Mouse (Mus musculus): Measurements from ENCODE around the gene Tmem59l. TPM values are rescaled to one million over a fixed set of nuclear protein-coding genes. Genes with fewer than 3 reads are reported as not detected.

The Tmem59l gene
- polyA plus RNA-seq, 1 experiment from 2014 or later = 9.6 TPM

- no peak overlapping the region for H3K27ac ChIP-seq
- H3K27me3 ChIP-seq = no peaks in the 10 kb centered on the region
- H3K4me1 ChIP-seq = peaks cover 58% of the 10 kb centered on the region
- H3K9ac ChIP-seq = no peak overlapping the region
- no peaks in the 10 kb centered on the region for H3K9me3 ChIP-seq
- H3K4me2 ChIP-seq = no peak overlapping the region
- peaks cover 17% of the 10 kb centered on the region for H3K36me3 ChIP-seq
- WGBS = 88% methylated on average over 6 of the region's 6 CpGs
- no peak for ATAC-seq (ENCODE audit: insufficient number of reproducible peaks, low FRiP score, low TSS enrichment, low read depth)
- H3K4me3 ChIP-seq = no peak overlapping the region
Measured at GRCm38 (mm10) chr8:70464162-70464561, 23.0 kb downstream of the Tmem59l start.

GRCm38 (mm10) chr8:70463306-70463705 is 23.9 kb downstream of the Tmem59l start:
- Histone ChIP-seq H3K36me3 (peaks cover 17% of the 10 kb centered on the region), H3K4me1 (peaks cover 51% of the 10 kb centered on the region), H3K9ac (no peak overlapping the region), H3K4me3 (no peak overlapping the region), H3K27ac (no peak overlapping the region), H3K4me2 (no peak overlapping the region), H3K9me3 (no peaks in the 10 kb centered on the region), H3K27me3 (no peaks in the 10 kb centered on the region)
- 71% methylated on average over 4 of the region's 4 CpGs for whole genome bisulfite sequencing
- no peak for ATAC-seq (ENCODE audit: insufficient number of reproducible peaks, low FRiP score, low TSS enrichment, low read depth)

GRCm38 (mm10) chr8:70462516-70462813 is 24.7 kb downstream of the Tmem59l start:
- WGBS = 41% methylated on average over 8 of the region's 8 CpGs
- Histone ChIP-seq H3K9me3 (no peaks in the 10 kb centered on the region), H3K36me3 (peaks cover 17% of the 10 kb centered on the region), H3K4me1 (peaks cover 44% of the 10 kb centered on the region), H3K9ac (no peak overlapping the region), H3K27ac (peak overlapping the region; percentile 86), H3K4me3 (no peak overlapping the region), H3K27me3 (no peaks in the 10 kb centered on the region), H3K4me2 (no peak overlapping the region)
- ATAC-seq (ENCODE audit: insufficient number of reproducible peaks, low FRiP score, low TSS enrichment, low read depth) = no peak

GRCm38 (mm10) chr8:70461765-70462515 is 25.2 kb downstream of the Tmem59l start:
- H3K9ac ChIP-seq = no peak overlapping the region
- no peaks in the 10 kb centered on the region for H3K9me3 ChIP-seq
- no peak overlapping the region for H3K4me2 ChIP-seq
- peaks cover 17% of the 10 kb centered on the region for H3K36me3 ChIP-seq
- peak overlapping the region; percentile 86 for H3K27ac ChIP-seq
- no peaks in the 10 kb centered on the region for H3K27me3 ChIP-seq
- peaks cover 39% of the 10 kb centered on the region for H3K4me1 ChIP-seq
- 72% methylated on average over 16 of the region's 16 CpGs for WGBS
- ATAC-seq (ENCODE audit: insufficient number of reproducible peaks, low FRiP score, low TSS enrichment, low read depth) = peak; percentile 4; the same call in 1 of the 2 replicates
- H3K4me3 ChIP-seq = no peak overlapping the region

- Histone ChIP-seq H3K4me3 (no peak overlapping the region), H3K9ac (no peak overlapping the region), H3K4me2 (no peak overlapping the region), H3K4me1 (peaks cover 29% of the 10 kb centered on the region), H3K27me3 (no peaks in the 10 kb centered on the region), H3K36me3 (peaks cover 9% of the 10 kb centered on the region), H3K27ac (no peak overlapping the region), H3K9me3 (no peaks in the 10 kb centered on the region)
- ATAC-seq (ENCODE audit: insufficient number of reproducible peaks, low FRiP score, low TSS enrichment, low read depth) = no peak
- 71% methylated on average over 9 of the region's 9 CpGs for WGBS
Measured at GRCm38 (mm10) chr8:70460606-70461005, 26.6 kb downstream of the Tmem59l start.

GRCm38 (mm10) chr8:70460199-70460598 is 27.0 kb downstream of the Tmem59l start:
- Histone ChIP-seq H3K4me2 (no peak overlapping the region), H3K4me1 (peaks cover 29% of the 10 kb centered on the region), H3K27me3 (no peaks in the 10 kb centered on the region), H3K9ac (no peak overlapping the region), H3K36me3 (peaks cover 6% of the 10 kb centered on the region), H3K27ac (no peak overlapping the region), H3K4me3 (no peak overlapping the region), H3K9me3 (no peaks in the 10 kb centered on the region)
- 94% methylated on average over 5 of the region's 5 CpGs for WGBS
- no peak for ATAC-seq (ENCODE audit: insufficient number of reproducible peaks, low FRiP score, low TSS enrichment, low read depth)

- Histone ChIP-seq H3K4me3 (no peak overlapping the region), H3K36me3 (peaks cover 6% of the 10 kb centered on the region; the same call in 1 of the 2 replicates), H3K27ac (no peak overlapping the region), H3K9me3 (no peaks in the 10 kb centered on the region), H3K27me3 (no peaks in the 10 kb centered on the region), H3K4me2 (no peak overlapping the region), H3K9ac (no peak overlapping the region), H3K4me1 (peaks cover 29% of the 10 kb centered on the region)
- ATAC-seq (ENCODE audit: insufficient number of reproducible peaks, low FRiP score, low TSS enrichment, low read depth) = no peak
- WGBS = 95% methylated on average over 2 of the region's 2 CpGs
Measured at GRCm38 (mm10) chr8:70459636-70460035, 27.5 kb downstream of the Tmem59l start.

GRCm38 (mm10) chr8:70458462-70458861 is 28.7 kb downstream of the Tmem59l start:
- Histone ChIP-seq H3K9ac (no peak overlapping the region), H3K9me3 (no peaks in the 10 kb centered on the region), H3K27me3 (no peaks in the 10 kb centered on the region), H3K4me2 (no peak overlapping the region), H3K27ac (no peak overlapping the region), H3K36me3 (peaks cover 6% of the 10 kb centered on the region; the same call in 1 of the 2 replicates), H3K4me3 (no peak overlapping the region), H3K4me1 (peaks cover 36% of the 10 kb centered on the region)
- WGBS = 89% methylated on average over 3 of the region's 3 CpGs
- no peak for ATAC-seq (ENCODE audit: insufficient number of reproducible peaks, low FRiP score, low TSS enrichment, low read depth)

GRCm38 (mm10) chr8:70457882-70458281 is 29.3 kb downstream of the Tmem59l start:
- 86% methylated on average over 6 of the region's 6 CpGs for WGBS
- Histone ChIP-seq H3K27me3 (no peaks in the 10 kb centered on the region), H3K9me3 (no peaks in the 10 kb centered on the region), H3K4me1 (peaks cover 37% of the 10 kb centered on the region), H3K9ac (no peak overlapping the region), H3K36me3 (peaks cover 7% of the 10 kb centered on the region), H3K27ac (no peak overlapping the region), H3K4me3 (no peak overlapping the region), H3K4me2 (no peak overlapping the region)
- no peak for ATAC-seq (ENCODE audit: insufficient number of reproducible peaks, low FRiP score, low TSS enrichment, low read depth)

GRCm38 (mm10) chr8:70456996-70457395 is 30.2 kb downstream of the Tmem59l start:
- 100% methylated on average over 1 of the region's 1 CpGs for WGBS
- no peak for ATAC-seq (ENCODE audit: insufficient number of reproducible peaks, low FRiP score, low TSS enrichment, low read depth)
- Histone ChIP-seq H3K27ac (no peak overlapping the region), H3K36me3 (peaks cover 15% of the 10 kb centered on the region), H3K4me2 (no peak overlapping the region), H3K27me3 (no peaks in the 10 kb centered on the region), H3K9me3 (no peaks in the 10 kb centered on the region), H3K9ac (no peak overlapping the region), H3K4me1 (peaks cover 38% of the 10 kb centered on the region), H3K4me3 (no peak overlapping the region)

GRCm38 (mm10) chr8:70453852-70454251 is 33.3 kb downstream of the Tmem59l start:
- no peak overlapping the region for H3K27ac ChIP-seq
- 57% methylated on average over 5 of the region's 5 CpGs for WGBS

GRCm38 (mm10) chr8:70452196-70452966 is 34.8 kb downstream of the Tmem59l start:
- H3K36me3 ChIP-seq = peaks cover 31% of the 10 kb centered on the region
- H3K9ac ChIP-seq = no peak overlapping the region
- no peak overlapping the region for H3K4me3 ChIP-seq
- H3K27ac ChIP-seq = no peak overlapping the region
- no peak for ATAC-seq (ENCODE audit: insufficient number of reproducible peaks, low FRiP score, low TSS enrichment, low read depth)
- peaks cover 61% of the 10 kb centered on the region for H3K4me1 ChIP-seq
- H3K4me2 ChIP-seq = no peak overlapping the region
- H3K9me3 ChIP-seq = no peaks in the 10 kb centered on the region
- WGBS = 64% methylated on average over 52 of the region's 52 CpGs
- no peaks in the 10 kb centered on the region for H3K27me3 ChIP-seq

More at GRCm38 (mm10) chr8:70453852-70454251, 33.3 kb downstream of the Tmem59l start:
- no peaks in the 10 kb centered on the region for H3K27me3 ChIP-seq
- no peak overlapping the region for H3K9ac ChIP-seq
- no peak for ATAC-seq (ENCODE audit: insufficient number of reproducible peaks, low FRiP score, low TSS enrichment, low read depth)
- H3K4me3 ChIP-seq = no peak overlapping the region
- H3K36me3 ChIP-seq = peaks cover 31% of the 10 kb centered on the region
- H3K4me1 ChIP-seq = peaks cover 47% of the 10 kb centered on the region
- no peaks in the 10 kb centered on the region for H3K9me3 ChIP-seq
- no peak overlapping the region for H3K4me2 ChIP-seq
